Mouse (Mus musculus) lung, embryonic 14.5 days (tissue): ENCODE data around the gene Zcchc17. TPM values are rescaled to one million over a fixed set of nuclear protein-coding genes. Genes with fewer than 3 reads are reported as not detected.
A peak's percentile ranks its signal among the peaks of the same experiment; 100 is the strongest.

Source experiments
- ATAC-seq: fragments of 200-750 bp; cut with Nextera tagmentation; 2 replicates; pipeline ENCODE4 v1.8.0; 2017; ENCODE audit warnings: mild to moderate bottlenecking, moderate TSS enrichment, moderate library complexity; ENCODE audit not compliant: insufficient read depth
- DNase-seq: peaks from one replicate; pipeline ENCODE4 v3.0.0-alpha.2; 2015
- H3K27ac ChIP-seq: fragments of 300-500 bp; sonication (generic); 2 replicates; pipeline ENCODE4 v1.5.1; 2014; ENCODE audit warnings: low read depth, mild to moderate bottlenecking, moderate library complexity
- H3K27me3 ChIP-seq: fragments of 300-500 bp; sonication (generic); 2 replicates; pipeline ENCODE4 v1.6.1; 2014; ENCODE audit warnings: low read length, control low read depth; ENCODE audit not compliant: insufficient read depth
- H3K36me3 ChIP-seq: fragments of 300-500 bp; sonication (generic); 2 replicates; pipeline ENCODE4 v1.6.1; 2014; ENCODE audit warnings: control low read depth; ENCODE audit not compliant: insufficient read depth
- H3K4me1 ChIP-seq: fragments of 300-500 bp; sonication (generic); 2 replicates; pipeline ENCODE4 v1.6.1; 2014; ENCODE audit warnings: antibody characterized with exemption, control low read depth; ENCODE audit not compliant: insufficient read depth
- H3K4me2 ChIP-seq: fragments of 300-500 bp; sonication (generic); 2 replicates; pipeline ENCODE4 v1.6.1; 2014; ENCODE audit warnings: mild to moderate bottlenecking
- H3K4me3 ChIP-seq: fragments of 300-500 bp; sonication (generic); 2 replicates; pipeline ENCODE4 v1.5.1; 2014; ENCODE audit warnings: low read depth, low read length
- H3K9ac ChIP-seq: fragments of 300-500 bp; sonication (generic); 2 replicates; pipeline ENCODE4 v1.6.1; 2014
- H3K9me3 ChIP-seq: fragments of 300-500 bp; sonication (generic); 2 replicates; pipeline ENCODE4 v1.6.1; 2016; ENCODE audit warnings: low read depth, low read length, control low read depth
- CTCF ChIP-seq: IDR thresholded peaks from 2 replicates; pipeline ENCODE4 v1.5.1; 2016; ENCODE audit warnings: antibody characterized with exemption, low read depth
- WGBS: fragments of 180-500 bp; shearing (Covaris S2); extraction: QIAGEN DNeasy Blood & Tissue Kit; methylation state at CpG from one replicate; pipeline ENCODE4 v1.1.7; 2014; 5-methylcytosine and 5-hydroxymethylcytosine counted together
- polyA plus RNA-seq: library from polyadenylated mRNA; unstranded; fragments of >200 nt; fragmentation: Nextera tagmentation; extraction: Ambion mirVana; gene quantifications from 2 replicates; pipeline ENCODE4 v1.2.1, GENCODE M21; 2014

Gene Zcchc17
- polyA plus RNA-seq, result 70.6 and 76.8 TPM in 2 replicates

GRCm38 (mm10) chr4:130359486-130360237, at the start of gene Zcchc17, which contains the start of gene Snrnp40:
Gene Zcchc17 (minus strand): TSS chr4:130359943.
Gene Snrnp40 (plus strand): TSS chr4:130360132.
- peak; percentile 99 for ATAC-seq
- peak within 1 kb of the TSS; percentile 82 for H3K9ac ChIP-seq
- H3K27ac ChIP-seq, result peak within 1 kb of the TSS; percentile 75
- no peaks in the 10 kb centered on the region for H3K27me3 ChIP-seq
- H3K4me1 ChIP-seq, result peaks cover 4% of the 10 kb centered on the region; the same call in 1 of the 2 replicates
- DNase-seq, result peak; percentile 100
- peak within 1 kb of the TSS; percentile 74 for H3K4me2 ChIP-seq
- no peaks in the 10 kb centered on the region for H3K9me3 ChIP-seq
- WGBS, result under 1% methylated on average over 49 of the region's 49 CpGs
- peaks cover 26% of the 10 kb centered on the region for H3K36me3 ChIP-seq
- peak within 1 kb of the TSS; percentile 74 for H3K4me3 ChIP-seq
- no peak for TF ChIP-seq CTCF

GRCm38 (mm10) chr4:130391265-130391664, 31.5 kb upstream of the Zcchc17 start:
- H3K27ac ChIP-seq, result no peak overlapping the region
- H3K4me2 ChIP-seq, result no peak overlapping the region
- no peak overlapping the region for H3K4me3 ChIP-seq
- 63% methylated on average over 3 of the region's 3 CpGs for WGBS
- no peaks in the 10 kb centered on the region for H3K27me3 ChIP-seq
- H3K4me1 ChIP-seq, result no peaks in the 10 kb centered on the region
- peak; percentile 24 for DNase-seq
- H3K9ac ChIP-seq, result no peak overlapping the region
- no peak for ATAC-seq
- TF ChIP-seq CTCF, result peak; percentile 31
- peaks cover 47% of the 10 kb centered on the region for H3K36me3 ChIP-seq
- H3K9me3 ChIP-seq, result no peaks in the 10 kb centered on the region

- Histone ChIP-seq H3K36me3 (peaks cover 59% of the 10 kb centered on the region), H3K4me1 (no peaks in the 10 kb centered on the region), H3K9me3 (no peaks in the 10 kb centered on the region), H3K4me2 (no peak overlapping the region), H3K27me3 (no peaks in the 10 kb centered on the region), H3K27ac (no peak overlapping the region), H3K9ac (no peak overlapping the region), H3K4me3 (no peak overlapping the region)
- no peak for DNase-seq
- 84% methylated on average over 7 of the region's 7 CpGs for WGBS
- TF ChIP-seq CTCF, result no peak
- no peak for ATAC-seq
Measured at GRCm38 (mm10) chr4:130389927-130390326, 30.2 kb upstream of the Zcchc17 start.

GRCm38 (mm10) chr4:130389496-130389895, 29.8 kb upstream of the Zcchc17 start:
- Histone ChIP-seq H3K27ac (no peak overlapping the region), H3K27me3 (no peaks in the 10 kb centered on the region), H3K4me2 (no peak overlapping the region), H3K36me3 (peaks cover 62% of the 10 kb centered on the region), H3K4me3 (no peak overlapping the region), H3K4me1 (no peaks in the 10 kb centered on the region), H3K9ac (no peak overlapping the region), H3K9me3 (no peaks in the 10 kb centered on the region)
- WGBS, result 81% methylated on average over 6 of the region's 6 CpGs
- no peak for TF ChIP-seq CTCF
- DNase-seq (no peak), ATAC-seq (no peak)

- TF ChIP-seq CTCF, result no peak
- 88% methylated on average over 3 of the region's 3 CpGs for WGBS
Measured at GRCm38 (mm10) chr4:130387256-130387655, 27.5 kb upstream of the Zcchc17 start.

GRCm38 (mm10) chr4:130380418-130380817, 20.7 kb upstream of the Zcchc17 start:
- Histone ChIP-seq H3K27ac (no peak overlapping the region), H3K4me1 (no peaks in the 10 kb centered on the region), H3K27me3 (no peaks in the 10 kb centered on the region), H3K4me2 (no peak overlapping the region), H3K36me3 (peaks cover 93% of the 10 kb centered on the region), H3K9ac (no peak overlapping the region), H3K4me3 (no peak overlapping the region), H3K9me3 (no peaks in the 10 kb centered on the region)
- ATAC-seq, result no peak
- no peak for DNase-seq
- 68% methylated on average over 2 of the region's 2 CpGs for WGBS
- TF ChIP-seq CTCF, result 0 out of 2 replicates have a peak, but pooled peaks have one; percentile 15

More at GRCm38 (mm10) chr4:130387256-130387655, 27.5 kb upstream of the Zcchc17 start:
- H3K4me2 ChIP-seq, result no peak overlapping the region
- peaks cover 83% of the 10 kb centered on the region for H3K36me3 ChIP-seq
- no peaks in the 10 kb centered on the region for H3K4me1 ChIP-seq
- no peak for DNase-seq
- no peak overlapping the region for H3K4me3 ChIP-seq
- H3K9me3 ChIP-seq, result no peaks in the 10 kb centered on the region
- ATAC-seq, result no peak
- no peak overlapping the region for H3K9ac ChIP-seq
- no peak overlapping the region for H3K27ac ChIP-seq
- no peaks in the 10 kb centered on the region for H3K27me3 ChIP-seq

GRCm38 (mm10) chr4:130379181-130379580, 19.4 kb upstream of the Zcchc17 start:
- H3K9ac ChIP-seq, result no peak overlapping the region
- no peaks in the 10 kb centered on the region for H3K9me3 ChIP-seq
- no peak for ATAC-seq
- no peaks in the 10 kb centered on the region for H3K27me3 ChIP-seq
- TF ChIP-seq CTCF, result no peak
- peaks cover 95% of the 10 kb centered on the region for H3K36me3 ChIP-seq
- H3K4me1 ChIP-seq, result no peaks in the 10 kb centered on the region
- H3K4me2 ChIP-seq, result no peak overlapping the region
- WGBS, result 96% methylated on average over 2 of the region's 2 CpGs
- no peak overlapping the region for H3K4me3 ChIP-seq
- no peak overlapping the region for H3K27ac ChIP-seq
- no peak for DNase-seq
